28 mouse cellular contexts compared by ENCODE assay signal in the genomic region with DNA sequence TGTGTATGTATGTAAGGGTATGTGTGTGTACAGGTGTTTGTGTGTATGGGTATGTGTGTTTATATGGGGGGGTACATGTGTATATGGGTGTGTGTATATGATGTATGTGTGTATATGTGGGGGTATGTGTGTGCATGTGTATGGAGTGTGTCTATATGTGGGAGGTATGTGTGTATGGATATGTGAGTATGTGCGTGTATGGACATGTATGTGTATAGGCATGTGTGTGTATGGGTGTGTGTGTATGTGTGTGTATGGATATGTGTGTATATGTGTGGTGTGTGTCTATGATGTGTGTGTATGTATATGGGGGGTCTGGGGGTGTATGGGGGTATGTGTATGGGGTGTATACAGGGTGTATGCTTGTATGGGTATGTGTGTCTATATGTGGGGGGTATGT. TPM values are rescaled to one million over a fixed set of nuclear protein-coding genes. Genes with fewer than 3 reads are reported as not detected.
"Had no signal": no experiment of that assay in that cellular context is flagged by ENCODE, and none has a peak within 500 bp of the region (broad histone marks: within the 10 kb centered on the region; RNA-seq: fewer than 3 reads in every experiment).

No protein-coding gene starts in this region.

- ATAC-seq: intestine, postnatal 0 days; midbrain, embryonic 16.5 days had no signal

- H3K27me3 ChIP-seq: kidney, embryonic 15.5 days; limb, embryonic 13.5 days; midbrain, embryonic 12.5 days; neural tube, embryonic 13.5 days; stomach, embryonic 15.5 days had no signal

- H3K4me2 ChIP-seq: kidney, embryonic 15.5 days; limb, embryonic 13.5 days; midbrain, embryonic 12.5 days; neural tube, embryonic 13.5 days; stomach, embryonic 15.5 days had no signal

- H3K27ac ChIP-seq: kidney, embryonic 15.5 days; left cerebral cortex, adult 2 months; limb, embryonic 13.5 days; liver, embryonic 14.5 days; midbrain, embryonic 12.5 days; neural tube, embryonic 13.5 days; stomach, embryonic 15.5 days had no signal

- DNase-seq: kidney, adult 8-10 months; kidney, postnatal 10 days; kidney, postnatal 36 days; layer of hippocampus, postnatal 36 days; lung, adult 2 months; lung, postnatal 14 days; lung, postnatal 4 days; retina, postnatal 1 day; right cerebral cortex, postnatal 25 days; spleen, adult 18-20 months; thymus, adult 2 months; thymus, postnatal 14 days; thymus, postnatal 4 days had no signal

- H3K9me3 ChIP-seq: kidney, embryonic 15.5 days; limb, embryonic 13.5 days; midbrain, embryonic 12.5 days; neural tube, embryonic 13.5 days; stomach, embryonic 15.5 days had no signal

- H3K36me3 ChIP-seq: kidney, embryonic 15.5 days; limb, embryonic 13.5 days; midbrain, embryonic 12.5 days; neural tube, embryonic 13.5 days; stomach, embryonic 15.5 days had no signal

- H3K9ac ChIP-seq: kidney, embryonic 15.5 days; limb, embryonic 13.5 days; liver, embryonic 14.5 days; midbrain, embryonic 12.5 days; neural tube, embryonic 13.5 days; stomach, embryonic 15.5 days had no signal

- H3K4me3 ChIP-seq: kidney, embryonic 15.5 days; left cerebral cortex, adult 2 months; limb, embryonic 13.5 days; midbrain, embryonic 12.5 days; myocyte; neural tube, embryonic 13.5 days; stomach, embryonic 15.5 days had no signal

- H3K4me1 ChIP-seq: stomach, embryonic 15.5 days had no signal

RNA-seq across cellular contexts. Expression of gene Tectb, which starts 52.1 kb away (rescaled TPM):
- total RNA-seq: layer of hippocampus, postnatal 36 days; left cerebral cortex, adult 2 months; left cerebral cortex, postnatal 36 days; megakaryocyte progenitor cell, adult 5-6 weeks; megakaryocyte-erythroid progenitor cell, adult 5-6 weeks; monocyte, adult 5-6 weeks; neutrophil, adult 5-6 weeks had no signal
- polyA plus RNA-seq: intestine, postnatal 0 days; kidney, embryonic 15.5 days; limb, embryonic 13.5 days; myocyte; stomach, embryonic 15.5 days had no signal
